Mouse (Mus musculus) hindbrain, embryonic 15.5 days (tissue): ENCODE data around the gene Trim30c. TPM values are rescaled to one million over a fixed set of nuclear protein-coding genes. Genes with fewer than 3 reads are reported as not detected.
"Not testable (repeated sequence)": the region's sequence is repeated elsewhere in the genome, so short reads cannot be mapped to it uniquely, and the experiment has no call there.

ENCODE experiments used
- ATAC-seq: fragments of 200-750 bp; cut with Nextera tagmentation; 2 replicates; pipeline ENCODE4 v1.8.0; 2017; ENCODE audit warnings: low read depth, moderate number of reproducible peaks, moderate TSS enrichment; ENCODE audit not compliant: low FRiP score
- H3K27ac ChIP-seq: fragments of 300-500 bp; sonication (generic); replicated peaks from 2 replicates; pipeline ENCODE4 v1.5.1; 2015; ENCODE audit warnings: mild to moderate bottlenecking, inconsistent platforms
- H3K27me3 ChIP-seq: fragments of 300-500 bp; sonication (generic); 2 replicates; pipeline ENCODE4 v1.6.1; 2015; ENCODE audit warnings: control low read depth, inconsistent platforms
- H3K36me3 ChIP-seq: fragments of 300-500 bp; sonication (generic); 2 replicates; pipeline ENCODE4 v1.6.1; 2015; ENCODE audit warnings: control low read depth, inconsistent platforms
- H3K4me1 ChIP-seq: fragments of 300-500 bp; sonication (generic); replicated peaks from 2 replicates; pipeline ENCODE4 v1.6.1; 2015; ENCODE audit warnings: control low read depth, inconsistent platforms
- H3K4me2 ChIP-seq: fragments of 300-500 bp; sonication (generic); 2 replicates; pipeline ENCODE4 v1.6.1; 2015; ENCODE audit warnings: moderate library complexity, mild to moderate bottlenecking, inconsistent platforms
- H3K4me3 ChIP-seq: fragments of 300-500 bp; sonication (generic); 2 replicates; pipeline ENCODE4 v1.5.1; 2015; ENCODE audit warnings: mild to moderate bottlenecking, inconsistent platforms
- H3K9ac ChIP-seq: fragments of 300-500 bp; sonication (generic); 2 replicates; pipeline ENCODE4 v1.6.1; 2015; ENCODE audit warnings: inconsistent platforms
- H3K9me3 ChIP-seq: fragments of 300-500 bp; sonication (generic); 2 replicates; pipeline ENCODE4 v1.6.1; 2016; ENCODE audit warnings: control low read depth, inconsistent platforms
- WGBS: fragments of 180-500 bp; shearing (Covaris S2); methylation state at CpG from one replicate; pipeline ENCODE4 v1.1.7; 2015; 5-methylcytosine and 5-hydroxymethylcytosine counted together
- polyA plus RNA-seq: library from polyadenylated mRNA; unstranded; fragments of >200 nt; fragmentation: Nextera tagmentation; extraction: Ambion mirVana; gene quantifications from 2 replicates; pipeline ENCODE4 v1.2.1, GENCODE M21; 2015

Trim30c gene
- polyA plus RNA-seq: 0.17 and 0.21 TPM in 2 replicates

- 83% methylated on average over 1 of the region's 1 CpGs for WGBS
- no peaks in the 10 kb centered on the region for H3K36me3 ChIP-seq
- no peaks in the 10 kb centered on the region for H3K4me1 ChIP-seq
- no peak within 1 kb of the TSS for H3K4me2 ChIP-seq
- no peaks in the 10 kb centered on the region for H3K27me3 ChIP-seq
- H3K9ac ChIP-seq: no peak within 1 kb of the TSS
- H3K9me3 ChIP-seq: no peaks in the 10 kb centered on the region
- no peak for ATAC-seq
- H3K27ac ChIP-seq: no peak within 1 kb of the TSS
- H3K4me3 ChIP-seq: no peak within 1 kb of the TSS
Measured at GRCm38 (mm10) chr7:104400698-104401097, at the start of gene Trim30c. Gene Trim30c, minus strand, starts transcription at chr7:104400837.

- WGBS: 90% methylated on average over 2 of the region's 2 CpGs
Measured at GRCm38 (mm10) chr7:104445961-104446645, 45.5 kb upstream of the Trim30c start.

GRCm38 (mm10) chr7:104404460-104404950, 3.9 kb upstream of the Trim30c start:
- H3K4me2 ChIP-seq: no peak overlapping the region
- H3K4me3 ChIP-seq: no peak overlapping the region
- no peak overlapping the region for H3K9ac ChIP-seq
- 98% methylated on average over 3 of the region's 3 CpGs for WGBS
- H3K27me3 ChIP-seq: no peaks in the 10 kb centered on the region
- no peaks in the 10 kb centered on the region for H3K36me3 ChIP-seq
- ATAC-seq: no peak
- no peak overlapping the region for H3K27ac ChIP-seq
- no peaks in the 10 kb centered on the region for H3K9me3 ChIP-seq
- no peaks in the 10 kb centered on the region for H3K4me1 ChIP-seq

More at GRCm38 (mm10) chr7:104445961-104446645, 45.5 kb upstream of the Trim30c start:
- Histone ChIP-seq H3K9me3 (no peaks in the 10 kb centered on the region), H3K9ac (no peak overlapping the region), H3K27me3 (no peaks in the 10 kb centered on the region), H3K36me3 (no peaks in the 10 kb centered on the region), H3K27ac (no peak overlapping the region), H3K4me1 (no peaks in the 10 kb centered on the region), H3K4me2 (no peak overlapping the region), H3K4me3 (no peak overlapping the region)
- no peak for ATAC-seq

- Histone ChIP-seq H3K9me3 (no peaks in the 10 kb centered on the region), H3K4me1 (no peaks in the 10 kb centered on the region), H3K4me3 (no peak overlapping the region), H3K9ac (no peak overlapping the region), H3K27ac (no peak overlapping the region), H3K4me2 (no peak overlapping the region), H3K36me3 (no peaks in the 10 kb centered on the region), H3K27me3 (no peaks in the 10 kb centered on the region)
- no peak for ATAC-seq
Measured at GRCm38 (mm10) chr7:104401140-104401539, 503 bp upstream of the Trim30c start.

- ATAC-seq: no peak
- H3K9ac ChIP-seq: no peak overlapping the region
- no peak overlapping the region for H3K4me2 ChIP-seq
- no peaks in the 10 kb centered on the region for H3K4me1 ChIP-seq
- H3K9me3 ChIP-seq: no peaks in the 10 kb centered on the region
- no peak overlapping the region for H3K27ac ChIP-seq
- H3K27me3 ChIP-seq: no peaks in the 10 kb centered on the region
- WGBS: 72% methylated on average over 1 of the region's 1 CpGs
- H3K4me3 ChIP-seq: no peak overlapping the region
- H3K36me3 ChIP-seq: no peaks in the 10 kb centered on the region
Measured at GRCm38 (mm10) chr7:104398492-104398891, 2.1 kb downstream of the Trim30c start.

GRCm38 (mm10) chr7:104369736-104370414, 30.8 kb downstream of the Trim30c start, which contains the start of gene Trim30b:
Gene Trim30b, minus strand, starts transcription at chr7:104369884.
- H3K4me3 ChIP-seq: no peak within 1 kb of the TSS
- no peaks in the 10 kb centered on the region for H3K27me3 ChIP-seq
- no peak within 1 kb of the TSS for H3K9ac ChIP-seq
- no peak within 1 kb of the TSS for H3K27ac ChIP-seq
- H3K4me1 ChIP-seq: no peaks in the 10 kb centered on the region
- ATAC-seq: no peak
- WGBS: 74% methylated on average over 1 of the region's 1 CpGs
- H3K36me3 ChIP-seq: no peaks in the 10 kb centered on the region
- H3K4me2 ChIP-seq: no peak within 1 kb of the TSS
- H3K9me3 ChIP-seq: no peaks in the 10 kb centered on the region

GRCm38 (mm10) chr7:104366339-104366738, 34.3 kb downstream of the Trim30c start:
- no peak overlapping the region for H3K4me2 ChIP-seq
- H3K36me3 ChIP-seq: no peaks in the 10 kb centered on the region
- H3K4me3 ChIP-seq: no peak overlapping the region
- no peak overlapping the region for H3K9ac ChIP-seq
- H3K27ac ChIP-seq: no peak overlapping the region
- no peaks in the 10 kb centered on the region for H3K27me3 ChIP-seq
- ATAC-seq: no peak
- H3K4me1 ChIP-seq: no peaks in the 10 kb centered on the region
- no peaks in the 10 kb centered on the region for H3K9me3 ChIP-seq

- 77% methylated on average over 2 of the region's 2 CpGs for WGBS
- Histone ChIP-seq H3K4me3 (no peak overlapping the region), H3K9ac (no peak overlapping the region), H3K27ac (no peak overlapping the region), H3K36me3 (no peaks in the 10 kb centered on the region), H3K4me2 (peak overlapping the region; percentile 44; the same call in 1 of the 2 replicates), H3K9me3 (no peaks in the 10 kb centered on the region), H3K4me1 (no peaks in the 10 kb centered on the region), H3K27me3 (no peaks in the 10 kb centered on the region)
- ATAC-seq: no peak
Measured at GRCm38 (mm10) chr7:104353600-104353967, 47.1 kb downstream of the Trim30c start.

- no peaks in the 10 kb centered on the region for H3K9me3 ChIP-seq
- peak within 1 kb of the TSS; percentile 44 for H3K4me2 ChIP-seq
- no peaks in the 10 kb centered on the region for H3K27me3 ChIP-seq
- no peaks in the 10 kb centered on the region for H3K4me1 ChIP-seq
- peak; percentile 93 for ATAC-seq
- H3K36me3 ChIP-seq: no peaks in the 10 kb centered on the region
- WGBS: 13% methylated on average over 14 of the region's 14 CpGs
- H3K4me3 ChIP-seq: peak within 1 kb of the TSS; percentile 28
- no peak within 1 kb of the TSS for H3K27ac ChIP-seq
- no peak within 1 kb of the TSS for H3K9ac ChIP-seq
Measured at GRCm38 (mm10) chr7:104352717-104353599, 47.7 kb downstream of the Trim30c start, which contains the start of gene Trim12c. Gene Trim12c, minus strand, starts transcription at chr7:104353362.

GRCm38 (mm10) chr7:104348043-104348442, 52.6 kb downstream of the Trim30c start:
- H3K4me3 ChIP-seq, H3K4me2 ChIP-seq, H3K27me3 ChIP-seq, H3K36me3 ChIP-seq, H3K4me1 ChIP-seq, ATAC-seq, H3K9ac ChIP-seq, H3K27ac ChIP-seq, H3K9me3 ChIP-seq: not testable (repeated sequence)
- WGBS: 87% methylated on average over 4 of the region's 4 CpGs

GRCm38 (mm10) chr7:104340744-104341143, 59.9 kb downstream of the Trim30c start:
- H3K9me3 ChIP-seq, H3K4me3 ChIP-seq, ATAC-seq, H3K27ac ChIP-seq, H3K9ac ChIP-seq, H3K4me2 ChIP-seq, H3K4me1 ChIP-seq, H3K36me3 ChIP-seq, H3K27me3 ChIP-seq: not testable (repeated sequence)
- WGBS: 91% methylated on average over 4 of the region's 4 CpGs

- ATAC-seq, H3K9ac ChIP-seq, H3K4me2 ChIP-seq, H3K9me3 ChIP-seq, H3K4me1 ChIP-seq, H3K36me3 ChIP-seq, H3K4me3 ChIP-seq, H3K27ac ChIP-seq, H3K27me3 ChIP-seq: not testable (repeated sequence)
- 95% methylated on average over 3 of the region's 3 CpGs for WGBS
Measured at GRCm38 (mm10) chr7:104335547-104335946, 65.1 kb downstream of the Trim30c start.
